Mouse (Mus musculus) spleen, postnatal 0 days (tissue): ENCODE data around the gene Scarf1. TPM values are rescaled to one million over a fixed set of nuclear protein-coding genes. Genes with fewer than 3 reads are reported as not detected.

Source experiments
- microRNA counts: library from miRNA; unstranded; fragments of <30 nt; microRNA quantifications from one replicate; lab custom pipeline; 2015
- polyA plus RNA-seq: library from polyadenylated mRNA; unstranded; fragments of >200 nt; fragmentation: Nextera tagmentation; extraction: Ambion mirVana; gene quantifications from 2 replicates; pipeline ENCODE4 v1.2.1, GENCODE M21; 2015

Scarf1 gene
- polyA plus RNA-seq = 5.2 and 7.0 TPM in 2 replicates

DNA sequence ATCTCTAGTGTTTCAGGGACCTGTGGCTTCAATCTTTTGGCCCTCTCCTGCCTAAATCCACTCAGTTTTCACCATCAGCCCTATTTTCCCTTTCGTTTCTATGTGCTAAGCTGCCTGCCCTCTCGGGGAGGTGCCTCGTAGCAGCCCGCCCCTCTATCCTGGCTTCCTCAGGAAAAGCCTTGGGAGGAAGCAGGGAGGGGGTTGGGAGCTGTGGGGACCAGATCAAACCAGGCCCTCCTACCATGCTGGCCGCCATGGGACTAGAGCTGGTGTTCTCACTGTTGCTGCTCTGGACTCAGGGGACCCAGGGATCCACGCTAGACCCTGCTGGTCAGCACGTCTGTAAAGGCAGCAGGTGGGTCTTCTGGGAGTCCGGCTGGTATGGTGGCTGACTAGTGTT, at the start of gene Scarf1:
Scarf1 (plus strand) TSS at position 205 of the 400 bp plus-strand sequence.

DNA sequence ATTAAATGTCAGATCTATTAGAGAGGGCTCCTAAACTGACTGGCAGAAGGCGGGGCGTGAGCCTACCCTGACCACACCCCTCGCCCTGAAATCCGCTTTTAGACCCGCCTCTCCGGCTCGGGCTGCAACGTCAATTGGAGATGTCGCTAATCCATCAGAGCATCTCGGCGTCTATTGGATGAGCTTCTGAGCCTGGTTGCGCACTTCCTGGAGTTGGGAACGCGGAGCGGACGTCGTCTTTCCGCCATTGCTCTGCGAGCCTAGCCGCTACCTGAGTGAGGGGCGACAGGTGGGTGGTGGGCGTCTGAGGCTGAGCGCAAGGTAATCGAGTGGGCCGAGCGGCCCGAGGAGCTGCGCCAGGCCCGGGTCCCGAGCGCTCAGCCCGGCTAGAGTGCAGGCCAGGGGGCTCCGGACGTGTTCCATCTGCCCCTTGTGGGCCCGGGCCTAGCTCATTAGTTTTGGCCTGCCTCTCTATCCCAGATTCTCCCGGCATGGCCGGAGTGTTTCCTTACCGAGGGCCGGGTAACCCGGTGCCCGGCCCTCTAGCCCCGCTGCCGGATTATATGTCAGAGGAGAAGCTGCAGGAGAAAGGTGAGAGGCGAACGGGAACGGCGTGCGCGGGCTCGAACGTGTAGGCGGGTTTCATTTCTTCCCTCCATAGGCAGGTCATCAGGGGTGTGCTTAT, 26.6 kb upstream of the Scarf1 start, which contains the start of gene Prpf8:
Prpf8 (plus strand) TSS at position 216 of the 685 bp plus-strand sequence.

DNA sequence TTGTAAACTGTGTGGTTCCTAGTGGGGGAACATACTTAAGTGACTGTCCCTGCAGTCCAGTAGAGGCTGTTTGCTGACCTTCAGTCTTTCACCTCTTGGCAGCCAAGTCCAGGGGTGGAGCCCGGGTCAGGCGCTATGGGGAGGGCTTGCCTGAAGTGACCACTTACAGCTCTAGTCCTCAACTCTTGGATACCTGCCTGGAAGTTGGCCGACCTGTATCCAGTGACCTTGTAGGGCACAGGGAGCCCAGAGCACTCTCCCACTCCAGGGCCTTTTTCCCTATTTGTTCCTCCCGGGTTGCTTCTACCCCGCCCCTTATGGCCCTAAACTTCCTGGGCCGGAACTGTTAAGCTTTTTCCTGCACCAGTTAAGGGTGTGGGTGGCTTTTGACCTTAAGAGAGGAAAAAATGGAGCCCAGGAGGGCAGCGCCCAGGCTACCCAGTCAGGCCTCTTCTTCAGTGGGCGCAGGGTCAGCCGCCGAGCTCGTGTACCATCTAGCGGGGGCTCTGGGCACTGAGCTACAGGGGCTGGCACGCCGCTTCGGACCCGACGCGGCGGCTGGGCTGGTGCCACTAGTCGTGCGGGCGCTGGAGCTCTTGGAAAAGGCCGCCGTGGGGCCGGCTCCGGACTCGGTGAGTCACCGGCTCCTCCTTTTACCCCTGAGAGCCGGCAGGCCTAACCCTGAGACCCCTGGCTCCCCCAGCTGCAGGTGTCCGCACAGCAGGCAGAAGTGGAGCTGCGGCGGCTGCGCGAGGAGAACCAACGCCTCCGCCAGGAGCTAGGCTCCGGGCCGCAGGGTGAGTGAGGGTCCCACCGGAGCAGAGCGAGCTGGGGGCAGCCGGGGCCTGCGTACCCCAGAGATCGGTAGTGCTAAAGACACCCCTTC, 3.4 kb upstream of the Scarf1 start, which contains the start of gene Rilp:
Rilp (plus strand) TSS at position 354 of the 886 bp plus-strand sequence.

DNA sequence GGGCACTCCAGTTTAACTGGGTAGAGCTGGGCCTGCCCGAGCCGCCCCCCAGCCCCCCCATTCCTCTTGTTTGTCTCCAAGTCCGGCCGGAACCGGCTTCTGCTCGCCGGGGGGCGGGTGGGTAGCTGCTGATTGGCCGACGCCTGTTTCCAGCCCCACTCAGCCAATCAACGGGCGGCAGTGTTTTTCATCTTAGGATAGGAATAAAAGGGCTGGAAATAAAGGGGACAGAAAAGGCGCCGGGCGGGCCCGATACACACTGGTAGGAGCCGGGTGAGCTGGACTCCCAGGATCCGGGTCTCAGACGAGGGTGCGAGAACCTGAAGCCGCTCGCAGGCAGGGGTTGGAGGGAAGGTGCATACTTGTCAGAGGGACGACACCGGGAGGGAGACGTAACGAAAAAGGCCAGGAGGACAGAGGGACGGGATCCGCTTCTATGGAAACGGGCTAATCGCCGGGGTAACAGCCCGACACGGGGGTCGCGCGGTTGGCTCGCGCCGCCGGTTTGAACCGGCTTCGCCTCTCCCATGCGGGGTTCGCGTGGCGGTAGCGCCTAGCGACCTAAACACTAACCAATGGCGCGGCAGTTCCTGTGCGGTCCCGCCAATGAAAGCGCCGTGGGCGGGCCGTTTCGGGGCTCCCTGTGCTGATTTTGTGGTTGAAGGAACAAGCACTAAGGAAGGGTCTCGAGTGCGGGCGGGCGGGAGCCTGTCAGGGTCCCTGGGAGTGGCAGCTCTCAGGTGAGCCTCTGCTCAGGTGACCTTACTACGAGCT, 18.3 kb downstream of the Scarf1 start, which contains the start of gene Slc43a2:
Slc43a2 (plus strand) TSS at position 226 of the 774 bp plus-strand sequence.

MicroRNA genes within 50 kb of the gene (microRNA counts, 519-probe panel; counts per million panel counts)
- 8,516 counts per million, percentile 83 among the panel's probes with 10 or more counts for microRNA mmu-miR-22 (lab: Ali Mortazavi, UCI)

Other genes with a start within 250 kb of the Scarf1 start
- 114 and 136 TPM in 2 replicates for gene Rpa1, start 165.2 kb upstream of the Scarf1 start, polyA plus RNA-seq
- 7.0 and 7.8 TPM in 2 replicates for gene Smyd4, start 165.1 kb upstream of the Scarf1 start, polyA plus RNA-seq
- 18.7 and 22.6 TPM in 2 replicates for gene Serpinf1, start 90.8 kb upstream of the Scarf1 start, polyA plus RNA-seq
- gene Serpinf2, start 73.9 kb upstream of the Scarf1 start, polyA plus RNA-seq = 0.28 and 0.30 TPM in 2 replicates
- gene Wdr81, start 58.8 kb upstream of the Scarf1 start, polyA plus RNA-seq = 15.2 and 16.0 TPM in 2 replicates
- gene Tlcd2, start 51.8 kb upstream of the Scarf1 start, polyA plus RNA-seq = 12.8 and 15.4 TPM in 2 replicates
- 23.3 and 24.4 TPM in 2 replicates for gene Prpf8, start 26.7 kb upstream of the Scarf1 start, polyA plus RNA-seq
- 0.40 and 0.95 TPM in 2 replicates for gene Rilp, start 3.4 kb upstream of the Scarf1 start, polyA plus RNA-seq
- gene Slc43a2, start 18.2 kb downstream of the Scarf1 start, polyA plus RNA-seq = 5.9 and 6.3 TPM in 2 replicates
- gene Pitpna, start 74.6 kb downstream of the Scarf1 start, polyA plus RNA-seq = 42.1 and 45.8 TPM in 2 replicates
- gene Inpp5k, start 117.4 kb downstream of the Scarf1 start, polyA plus RNA-seq = 29.2 and 34.8 TPM in 2 replicates
- gene Myo1c, start 137.0 kb downstream of the Scarf1 start, polyA plus RNA-seq = 19.4 and 24.4 TPM in 2 replicates
- 35.3 and 41.5 TPM in 2 replicates for gene Crk, start 165.7 kb downstream of the Scarf1 start, polyA plus RNA-seq
- 261 and 271 TPM in 2 replicates for gene Ywhae, start 219.3 kb downstream of the Scarf1 start, polyA plus RNA-seq